Mouse (Mus musculus) CH12.LX (cell line): ENCODE measurements at regions not wholly inside any gene's neighbourhood (a gene's known extent, or its start where the extent isn't known, plus 50 kb on each side); places are given as distances from the start of the nearest gene placed in this dataset.

Source experiments
- DNase-seq: peaks from one replicate; pipeline ENCODE4 v3.0.0-alpha.2; 2013; ENCODE audit errors: extremely low read depth
- H3K27ac ChIP-seq: 2 replicates; pipeline ENCODE4 v1.5.1; 2012; ENCODE audit warnings: low read depth, mild to moderate bottlenecking, control low read depth, moderate library complexity; ENCODE audit not compliant: insufficient read depth
- H3K27me3 ChIP-seq: replicated peaks from 2 replicates; pipeline ENCODE3; 2012; ENCODE audit warnings: inconsistent platforms
- H3K36me3 ChIP-seq, 2 experiments: replicated peaks in 1 of 2; 2 replicates each; pipeline versions ENCODE3 to v1.6.1; 2012; ENCODE audit warnings: inconsistent platforms in 1 of 2, low read length in 1 of 2, mild to moderate bottlenecking in 1 of 2, mixed read lengths in 1 of 2, moderate library complexity in 1 of 2; ENCODE audit not compliant: control insufficient read depth in 1 of 2, insufficient read depth in 1 of 2
- H3K4me1 ChIP-seq, 2 experiments: 2 replicates each; pipeline ENCODE4 v1.6.1; 2012; ENCODE audit warnings: inconsistent platforms in 1 of 2, moderate library complexity in 1 of 2; ENCODE audit not compliant: insufficient read depth in 2 of 2, control insufficient read depth in 1 of 2
- H3K4me2 ChIP-seq: 2 replicates; pipeline ENCODE4 v1.6.1; 2012; ENCODE audit warnings: low read depth, mild to moderate bottlenecking, control low read depth; ENCODE audit not compliant: poor library complexity, insufficient read depth, severe bottlenecking
- H3K4me3 ChIP-seq, 3 experiments: fragments of 150-350 bp in 1 of 3; sonication (generic) in 1 of 3; replicated peaks in 1 of 3; 2 replicates each; pipeline versions ENCODE3 to v1.5.1; 2011 to 2012; ENCODE audit warnings: low read depth in 2 of 3, low read length in 2 of 3, mild to moderate bottlenecking in 2 of 3, moderate library complexity in 2 of 3, control low read depth in 1 of 3, improper control_type of control experiment in 1 of 3, inconsistent platforms in 1 of 3, mixed read lengths in 1 of 3; ENCODE audit not compliant: poor library complexity in 1 of 3
- H3K79me2 ChIP-seq: replicated peaks from 2 replicates; pipeline ENCODE4 v1.6.1; 2012; ENCODE audit warnings: mild to moderate bottlenecking, moderate library complexity; ENCODE audit not compliant: control insufficient read depth, poor library complexity, insufficient read depth, severe bottlenecking; ENCODE audit errors: extremely low read depth
- H3K9ac ChIP-seq: 2 replicates; pipeline ENCODE4 v1.6.1; 2012; ENCODE audit warnings: low read depth, mild to moderate bottlenecking, control low read depth, moderate library complexity; ENCODE audit not compliant: insufficient read depth
- H3K9me3 ChIP-seq: replicated peaks from 2 replicates; pipeline ENCODE3; 2012; ENCODE audit warnings: low read length, inconsistent platforms, mixed read lengths
- CHD2 ChIP-seq: IDR thresholded peaks from 2 replicates; pipeline ENCODE4 v1.6.1; 2011; ENCODE audit warnings: low read length, improper control_type of control experiment
- E2F4 ChIP-seq: IDR thresholded peaks from 2 replicates; pipeline ENCODE4 v1.6.1; 2011; ENCODE audit warnings: low read depth, low read length, improper control_type of control experiment; ENCODE audit not compliant: insufficient replicate concordance
- GABPA ChIP-seq: IDR thresholded peaks from 2 replicates; pipeline ENCODE4 v1.6.1; 2012; ENCODE audit warnings: low read depth, low read length, improper control_type of control experiment, inconsistent platforms; ENCODE audit not compliant: insufficient replicate concordance
- MAZ ChIP-seq: IDR thresholded peaks from 2 replicates; pipeline ENCODE4 v1.6.1; 2012; ENCODE audit warnings: low read depth, mild to moderate bottlenecking, inconsistent platforms, low read length, improper control_type of control experiment, moderate library complexity
- MXI1 ChIP-seq: IDR thresholded peaks from 2 replicates; pipeline ENCODE4 v1.6.1; 2011; ENCODE audit warnings: mild to moderate bottlenecking, low read depth, low read length, improper control_type of control experiment
- PAX5 ChIP-seq: IDR thresholded peaks from 2 replicates; pipeline ENCODE4 v1.6.1; 2012; ENCODE audit warnings: low read length, inconsistent platforms, mixed read lengths
- UBTF ChIP-seq: IDR thresholded peaks from 2 replicates; pipeline ENCODE4 v1.6.1; 2012; ENCODE audit warnings: low read depth, mild to moderate bottlenecking, inconsistent platforms, low read length, improper control_type of control experiment, moderate library complexity
- dilution Hi-C: fragments of 300-500 bp; cut with MboI; formaldehyde crosslinking; loops from 2 replicates; pipeline ENCODE4 v1.14.3; 2020; ENCODE audit warnings: low sequenced_read_pairs; ENCODE audit not compliant: extremely low pct_unique_long_range_greater_than_20kb, extremely low pct_ligation_motif_present
- in situ Hi-C: fragments of 300-500 bp; cut with MboI; formaldehyde crosslinking; loops from 3 replicates; pipeline ENCODE4 v1.14.3; 2019; ENCODE audit warnings: low sequenced_read_pairs, low pct_ligation_motif_present, low pct_unique_long_range_greater_than_20kb, mixed read lengths

DNA sequence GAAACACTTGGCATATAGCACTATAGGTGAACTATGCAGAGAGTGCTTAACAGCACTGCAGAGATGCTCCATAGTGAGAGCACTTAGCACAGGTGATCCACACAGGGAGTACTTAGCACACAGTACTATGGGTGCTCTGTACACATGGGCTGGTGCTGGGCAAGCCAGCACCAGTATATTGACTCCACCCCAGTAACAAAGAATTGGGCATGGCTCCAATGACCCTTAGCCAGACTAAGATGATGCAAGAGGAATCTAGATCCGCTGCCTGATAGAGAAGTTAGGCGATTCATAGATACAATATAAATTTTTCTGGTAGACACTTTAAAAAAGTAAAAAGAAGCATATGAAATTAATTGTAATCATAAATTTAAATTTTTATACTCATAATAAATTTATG lies 274.0 kb upstream of the Eef2kmt start:
- Histone ChIP-seq H3K79me2 (no peaks in the 10 kb centered on the region), H3K27me3 (peaks cover 29% of the 10 kb centered on the region), H3K9ac (no peak overlapping the region), H3K36me3 (no peaks in the 10 kb centered on the region), H3K27ac (no peak overlapping the region), H3K4me1 (peaks cover 0 to 10% of the 10 kb centered on the region in 2 experiments; a peak in 2 of 4 replicates), H3K4me2 (no peak overlapping the region), H3K9me3 (peaks cover 2% of the 10 kb centered on the region), H3K4me3 (no peak overlapping the region)
- no peak for DNase-seq
- in situ Hi-C loops: loop anchor here (5.0 kb wide), 1 partner anchor 53 kb away; no protein-coding TSS in a partner anchor
- dilution Hi-C loops: no loop called here
- TF ChIP-seq MAZ (no peak), MXI1 (no peak), UBTF (no peak)

DNA sequence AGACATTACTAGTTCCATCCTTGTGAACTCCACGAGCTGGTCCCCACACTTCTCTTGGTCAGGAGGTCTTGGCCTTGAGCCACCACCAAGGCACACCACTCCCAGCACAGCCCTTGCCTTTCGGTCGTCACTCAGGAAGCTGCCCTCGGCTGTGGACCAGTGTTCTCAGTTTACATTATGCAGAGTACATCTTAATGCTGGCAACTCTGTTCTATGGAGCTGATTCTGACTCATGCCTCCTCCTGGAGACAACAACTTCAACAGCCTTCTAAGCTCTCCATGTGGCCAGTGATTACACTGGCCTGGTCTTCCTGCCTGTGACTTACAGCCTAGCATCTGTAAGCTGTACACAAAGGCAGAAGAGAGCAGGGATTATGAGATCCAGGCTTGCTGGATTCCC lies 272.2 kb upstream of the Eef2kmt start:
- H3K79me2 ChIP-seq: no peaks in the 10 kb centered on the region
- no peak overlapping the region for H3K4me3 ChIP-seq
- H3K27ac ChIP-seq: no peak overlapping the region
- peaks cover 0 to 9% of the 10 kb centered on the region in 2 experiments; a peak in 2 of 4 replicates for H3K4me1 ChIP-seq
- DNase-seq: no peak
- H3K27me3 ChIP-seq: peaks cover 19% of the 10 kb centered on the region
- dilution Hi-C loops: no loop called here
- in situ Hi-C loops: no loop called here
- H3K4me2 ChIP-seq: no peak overlapping the region
- H3K36me3 ChIP-seq: no peaks in the 10 kb centered on the region
- TF ChIP-seq E2F4: no peak
- TF ChIP-seq PAX5: no peak
- H3K9me3 ChIP-seq: peaks cover 2% of the 10 kb centered on the region
- H3K9ac ChIP-seq: no peak overlapping the region

DNA sequence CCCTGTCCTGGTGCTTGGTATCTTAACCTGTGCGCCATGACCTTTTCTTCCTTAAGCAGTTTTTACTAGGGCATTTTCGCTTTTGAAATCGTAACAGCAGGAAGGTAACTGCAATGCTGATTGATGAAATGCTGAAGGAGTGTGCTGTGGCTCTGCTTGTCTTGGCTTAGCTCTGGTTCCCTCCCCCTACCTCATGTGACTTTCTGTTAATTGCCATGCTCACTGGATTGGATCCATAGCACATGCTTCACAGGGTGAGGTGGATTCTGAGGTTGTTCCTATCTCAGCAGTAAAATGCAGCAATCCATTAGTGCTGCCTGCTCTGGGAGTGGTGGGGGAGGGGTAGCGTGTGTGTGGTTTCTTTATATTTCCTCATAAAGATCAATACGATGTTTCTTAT lies 268.6 kb upstream of the Eef2kmt start:
- in situ Hi-C loops: no loop called here
- Histone ChIP-seq H3K27me3 (peaks cover 21% of the 10 kb centered on the region), H3K9me3 (peaks cover 2% of the 10 kb centered on the region), H3K4me3 (no peak overlapping the region), H3K36me3 (no peaks in the 10 kb centered on the region), H3K27ac (no peak overlapping the region), H3K9ac (no peak overlapping the region), H3K79me2 (no peaks in the 10 kb centered on the region), H3K4me2 (no peak overlapping the region), H3K4me1 (no peaks in the 10 kb centered on the region)
- no peak for DNase-seq
- TF ChIP-seq GABPA (no peak), CHD2 (0 out of 2 replicates have a peak, but pooled peaks have one; percentile 23)
- dilution Hi-C loops: no loop called here
